Mouse (Mus musculus): ENCODE measurements around the gene Capn13.
A peak's percentile ranks its signal among the peaks of the same experiment; 100 is the strongest.
"Not testable (repeated sequence)": the region's sequence is repeated elsewhere in the genome, so short reads cannot be mapped to it uniquely, and the experiment has no call there.

Gene Capn13

DNA sequence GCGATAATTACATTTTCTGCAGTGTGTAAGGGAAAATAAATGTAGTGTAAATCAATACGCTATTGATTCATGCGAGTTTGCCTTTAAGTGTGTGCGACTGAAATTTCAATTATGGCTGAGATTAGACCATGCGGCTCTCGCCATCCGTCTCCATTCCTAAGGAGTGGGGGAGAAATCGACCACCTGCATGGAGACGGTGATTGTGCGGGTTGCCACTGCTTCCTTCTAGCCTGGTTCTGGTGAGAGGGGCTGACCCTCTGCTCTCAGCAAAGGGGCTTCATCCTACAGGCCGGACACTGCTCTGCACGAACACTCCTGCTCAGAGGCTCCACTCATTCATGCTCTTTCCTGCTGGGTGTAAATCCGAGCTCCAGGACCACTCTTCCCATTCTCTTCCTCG lies 58.0 kb downstream of the Capn13 start:
- no peak for DNase-seq (ENCODE audit: low spot score)

- no peak for DNase-seq (ENCODE audit: low spot score)
These were observed 71.6 kb downstream of the Capn13 start for GRCm38 (mm10) chr17:73329071-73329470.

DNA sequence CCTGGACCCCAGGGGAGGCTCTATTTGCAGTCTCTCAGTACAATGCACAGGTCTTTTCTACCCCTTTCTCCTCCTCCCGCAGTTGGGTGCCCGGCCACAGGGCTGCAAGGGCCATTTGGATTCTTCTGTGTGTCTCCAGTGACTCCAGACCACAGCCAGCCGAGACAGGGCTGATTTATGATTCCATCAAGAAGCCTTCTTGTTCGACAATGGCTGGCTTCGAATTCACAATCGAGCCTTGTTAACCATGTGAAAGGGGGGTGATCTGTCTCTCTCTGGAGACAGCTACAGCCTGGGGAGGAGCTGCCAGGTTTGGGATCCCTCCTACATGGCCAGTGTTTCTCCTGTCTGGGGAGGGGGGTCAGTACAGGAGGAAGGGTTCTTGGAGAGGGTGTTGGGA lies 75.4 kb downstream of the Capn13 start:
- DNase-seq (ENCODE audit: low spot score) = no peak

DNA sequence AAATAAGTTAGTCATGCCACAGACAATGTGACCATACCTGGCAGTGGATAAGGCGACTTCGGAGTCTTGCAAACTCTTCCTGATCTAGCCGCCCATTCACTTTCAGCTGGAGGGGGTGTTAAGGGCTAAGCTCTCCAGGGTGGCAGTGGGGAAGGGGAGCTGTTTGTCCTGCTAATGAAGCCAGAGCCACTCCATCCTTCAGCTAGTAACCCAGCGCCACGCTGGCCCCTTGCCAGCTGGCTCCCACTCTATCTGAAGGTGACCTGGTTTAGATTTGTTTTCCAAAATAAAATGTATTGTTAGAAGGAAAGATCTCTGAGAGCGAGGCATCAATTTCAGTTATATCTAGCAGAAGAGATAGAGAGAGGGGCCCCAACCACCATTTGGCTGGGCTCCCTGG lies 75.9 kb downstream of the Capn13 start:
- no peak for DNase-seq (ENCODE audit: low spot score)

GRCm38 (mm10) chr17:73323981-73324380 lies 76.7 kb downstream of the Capn13 start:
- DNase-seq (ENCODE audit: low spot score) = no peak

DNA sequence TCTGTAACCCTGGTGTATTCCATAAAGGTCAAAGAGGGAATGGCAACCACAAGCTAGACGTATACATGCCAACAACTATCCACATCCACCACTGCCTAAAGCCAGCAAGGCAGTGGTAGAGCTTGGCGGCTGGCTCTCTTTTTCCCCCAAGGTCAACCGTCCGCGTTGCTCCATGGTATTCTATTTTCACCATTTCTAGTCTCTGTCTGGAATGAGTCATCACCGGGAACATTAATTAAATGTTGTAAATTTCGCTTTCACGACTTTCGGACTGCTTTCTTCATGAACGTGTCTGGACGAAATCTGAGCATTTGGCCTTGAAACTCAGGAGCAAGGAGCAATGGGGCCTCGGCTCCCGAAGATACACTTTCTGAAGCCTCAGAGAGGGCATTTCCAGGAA lies 85.9 kb downstream of the Capn13 start:
- DNase-seq (ENCODE audit: low spot score) = no peak

- DNase-seq (ENCODE audit: low spot score) = no peak
These were observed 89.2 kb downstream of the Capn13 start for GRCm38 (mm10) chr17:73311491-73311890.

GRCm38 (mm10) chr17:73308691-73309090 lies 92.0 kb downstream of the Capn13 start:
- peak; percentile 12 for DNase-seq (ENCODE audit: low spot score)

DNA sequence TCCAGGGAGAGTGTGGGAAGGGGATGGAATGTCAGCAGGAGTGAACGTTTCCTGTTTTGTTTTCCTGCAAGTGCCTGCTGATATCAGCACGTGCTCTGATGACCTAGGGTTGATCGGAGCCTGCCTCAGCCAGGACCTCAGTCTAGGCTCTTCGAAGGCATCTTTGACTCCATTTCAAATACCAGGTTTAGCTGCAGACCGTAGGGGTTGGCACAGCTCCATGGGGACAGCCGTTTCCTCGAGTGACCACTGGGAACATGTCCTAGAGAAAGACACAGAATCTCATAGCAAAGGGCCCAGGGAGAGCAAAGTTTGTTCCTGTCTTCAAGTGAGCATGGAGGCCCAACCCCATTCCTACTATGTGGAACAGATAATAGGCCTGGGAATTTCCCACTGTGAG lies 94.0 kb downstream of the Capn13 start:
- peak; percentile 48 for DNase-seq (ENCODE audit: low spot score)

DNA sequence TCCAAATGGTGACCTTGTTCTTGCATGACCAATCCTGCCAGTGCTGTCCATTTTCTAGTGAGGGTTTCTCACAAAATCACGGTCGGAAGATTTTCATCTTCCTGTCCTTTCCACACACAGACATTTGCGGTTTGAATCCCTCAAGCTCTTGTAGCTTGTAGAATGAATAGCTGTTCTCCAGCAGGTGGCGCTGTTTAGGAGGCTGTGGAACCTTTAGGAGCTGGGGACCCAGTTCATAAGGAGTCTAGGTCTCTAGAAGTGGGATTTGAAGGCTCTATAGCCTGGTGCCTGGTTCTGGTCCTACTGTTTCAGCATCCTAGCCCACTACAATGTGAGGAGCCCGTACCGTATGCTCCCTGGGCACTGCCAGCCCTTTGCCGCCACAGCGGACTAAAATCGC lies 95.0 kb downstream of the Capn13 start:
- peak; percentile 75 for DNase-seq (ENCODE audit: low spot score)

- DNase-seq (ENCODE audit: low spot score) = peak; percentile 35
These were observed 96.4 kb downstream of the Capn13 start for GRCm38 (mm10) chr17:73304086-73304812.

- peak; percentile 31 for DNase-seq (ENCODE audit: low spot score)
These were observed 97.0 kb downstream of the Capn13 start for GRCm38 (mm10) chr17:73303676-73304075.

- DNase-seq (ENCODE audit: low spot score) = peak; percentile 88
These were observed 97.4 kb downstream of the Capn13 start for GRCm38 (mm10) chr17:73303217-73303616.

DNA sequence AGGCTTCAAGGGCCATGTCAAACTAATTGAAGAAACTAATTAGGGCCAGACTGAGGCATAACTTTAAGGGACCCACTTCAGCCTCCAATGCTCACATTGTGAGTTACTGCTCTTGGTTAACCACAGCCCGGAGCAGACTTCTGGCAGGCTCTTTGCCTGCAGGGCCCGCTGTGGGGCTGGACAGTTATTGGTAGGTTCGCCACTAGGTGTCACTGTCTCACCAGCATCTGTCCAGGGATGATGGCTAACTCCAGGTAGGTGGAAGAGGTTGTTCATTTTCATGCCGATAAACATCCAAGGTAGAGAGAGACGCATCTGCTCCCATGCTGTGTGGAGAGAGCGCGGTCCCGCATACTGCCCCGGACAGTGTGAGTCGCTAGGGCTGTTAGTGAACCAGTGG lies 98.6 kb downstream of the Capn13 start:
- DNase-seq (ENCODE audit: low spot score) = peak; percentile 85

- DNase-seq (ENCODE audit: low spot score) = peak; percentile 69
These were observed 99.2 kb downstream of the Capn13 start for GRCm38 (mm10) chr17:73301258-73302050.

- DNase-seq (ENCODE audit: low spot score) = peak; percentile 28
These were observed 100.4 kb downstream of the Capn13 start for GRCm38 (mm10) chr17:73300147-73300880.

DNA sequence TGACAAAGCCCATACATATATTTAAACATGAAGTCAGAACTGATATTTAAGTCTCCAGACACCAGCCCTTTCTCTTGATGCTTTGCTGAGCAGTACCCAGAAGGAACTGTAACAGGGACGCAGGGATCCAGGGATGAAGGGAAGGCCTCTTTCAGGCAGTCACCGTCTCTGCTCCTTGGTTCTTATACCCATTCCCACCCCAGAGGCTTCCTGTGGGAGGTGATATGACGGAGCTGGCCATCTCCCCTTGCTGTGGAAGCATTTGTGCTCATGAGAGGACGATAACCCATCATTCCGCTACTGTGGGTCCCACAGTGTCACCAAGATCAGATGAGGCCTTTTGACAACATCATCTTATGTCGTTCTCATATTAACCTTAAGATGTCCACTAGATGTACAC lies 101.7 kb downstream of the Capn13 start:
- peak; percentile 26 for DNase-seq (ENCODE audit: low spot score)

DNA sequence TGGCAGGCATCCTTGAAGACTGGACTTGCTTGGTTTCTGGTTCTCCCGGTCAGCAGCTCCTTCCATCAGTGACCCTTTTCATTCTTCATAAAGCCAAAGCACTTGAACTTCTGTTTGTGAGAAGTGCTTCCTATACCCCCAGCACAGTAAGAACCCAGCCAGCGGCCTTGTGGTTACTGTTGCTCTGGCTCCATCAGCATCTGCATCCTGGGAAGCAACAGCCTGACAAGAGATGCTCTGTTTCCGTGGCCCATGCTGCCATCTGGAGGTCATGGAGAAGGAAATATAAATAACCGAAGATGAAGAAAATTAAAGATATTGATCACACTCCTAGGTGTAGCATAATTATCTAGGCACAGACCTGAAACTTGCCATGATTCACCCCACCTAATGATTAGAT lies 103.8 kb downstream of the Capn13 start:
- peak; percentile 75 for DNase-seq (ENCODE audit: low spot score)

DNA sequence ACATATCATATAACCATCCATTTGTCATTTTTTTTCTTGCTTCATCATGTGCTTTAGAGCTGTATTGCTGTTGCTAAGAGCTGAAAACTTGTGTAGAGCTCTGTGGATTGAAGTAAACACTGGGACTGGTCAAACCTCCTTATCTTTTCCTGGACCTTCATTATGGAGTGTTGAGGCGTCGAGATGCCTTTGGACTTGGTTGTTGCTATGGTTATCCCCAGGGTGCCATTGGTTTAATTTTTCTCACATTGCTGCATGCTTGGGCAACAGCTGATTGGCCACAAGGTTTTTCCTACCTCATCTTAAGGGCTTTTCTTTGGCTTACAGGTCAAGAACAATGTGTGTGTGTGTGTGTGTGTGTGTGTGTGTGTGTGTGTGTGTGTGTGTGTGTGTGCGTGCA lies 107.4 kb downstream of the Capn13 start:
- DNase-seq (ENCODE audit: low spot score) = no peak

- DNase-seq (ENCODE audit: low spot score) = no peak
These were observed 116.4 kb downstream of the Capn13 start for GRCm38 (mm10) chr17:73284301-73284700.

DNA sequence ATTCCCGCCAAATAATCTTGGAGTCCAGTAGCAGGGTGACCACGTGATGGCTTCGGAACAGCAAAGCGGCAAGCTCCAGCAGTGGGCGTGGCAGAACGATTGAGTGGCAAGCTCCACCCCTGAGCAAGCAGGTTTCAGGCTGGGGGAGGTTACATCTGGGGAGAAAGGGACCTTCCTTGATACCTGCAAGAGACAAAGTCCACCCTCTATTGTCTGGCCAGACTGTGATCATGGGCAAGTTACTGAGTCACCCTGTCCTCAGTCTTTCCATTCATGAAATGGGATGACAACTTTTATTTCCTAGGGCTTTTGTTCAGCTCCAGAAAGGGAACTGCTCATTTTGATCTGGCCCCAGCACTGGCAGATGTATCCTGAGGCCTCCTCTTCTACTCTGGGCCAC lies 118.0 kb downstream of the Capn13 start:
- not testable (repeated sequence) for DNase-seq (ENCODE audit: low spot score)

DNA sequence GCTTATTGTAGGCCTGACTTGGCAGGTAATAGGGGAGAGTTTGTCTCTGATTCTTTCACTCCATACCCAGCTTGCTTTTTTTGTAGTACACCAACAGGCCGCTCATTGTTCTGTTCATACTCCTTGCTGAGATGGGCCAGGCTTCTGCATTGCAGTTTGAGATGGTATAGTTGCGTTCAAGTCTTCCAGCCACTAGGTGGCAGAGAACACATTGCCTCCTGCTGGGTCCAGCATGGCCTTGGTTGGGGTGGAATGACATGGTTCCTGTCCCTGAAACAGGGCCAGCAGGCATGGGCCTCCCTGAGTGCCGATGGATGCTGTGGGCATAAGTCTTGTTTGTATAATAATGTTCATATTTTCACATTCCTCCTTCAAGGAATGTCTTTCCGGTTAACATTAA lies 122.9 kb downstream of the Capn13 start:
- DNase-seq (ENCODE audit: low spot score) = no peak

- no peak for DNase-seq (ENCODE audit: low spot score)
These were observed 125.6 kb downstream of the Capn13 start for GRCm38 (mm10) chr17:73275066-73275465.
